Mouse (Mus musculus) CH12.LX (cell line): Measurements from ENCODE around the gene Asphd1. TPM values are rescaled to one million over a fixed set of nuclear protein-coding genes. Genes with fewer than 3 reads are reported as not detected.
"Not testable (repeated sequence)": the region's sequence is repeated elsewhere in the genome, so short reads cannot be mapped to it uniquely, and the experiment has no call there.

Source experiments
- DNase-seq: peaks from one replicate; pipeline ENCODE4 v3.0.0-alpha.2; 2013; ENCODE audit errors: extremely low read depth
- H3K27ac ChIP-seq: 2 replicates; pipeline ENCODE4 v1.5.1; 2012; ENCODE audit warnings: low read depth, mild to moderate bottlenecking, control low read depth, moderate library complexity; ENCODE audit not compliant: insufficient read depth
- H3K27me3 ChIP-seq: replicated peaks from 2 replicates; pipeline ENCODE3; 2012; ENCODE audit warnings: inconsistent platforms
- H3K36me3 ChIP-seq, 2 experiments: replicated peaks in 1 of 2; 2 replicates each; pipeline versions ENCODE3 to v1.6.1; 2012; ENCODE audit warnings: inconsistent platforms in 1 of 2, low read length in 1 of 2, mild to moderate bottlenecking in 1 of 2, mixed read lengths in 1 of 2, moderate library complexity in 1 of 2; ENCODE audit not compliant: control insufficient read depth in 1 of 2, insufficient read depth in 1 of 2
- H3K4me1 ChIP-seq, 2 experiments: 2 replicates each; pipeline ENCODE4 v1.6.1; 2012; ENCODE audit warnings: inconsistent platforms in 1 of 2, moderate library complexity in 1 of 2; ENCODE audit not compliant: insufficient read depth in 2 of 2, control insufficient read depth in 1 of 2
- H3K4me2 ChIP-seq: 2 replicates; pipeline ENCODE4 v1.6.1; 2012; ENCODE audit warnings: low read depth, mild to moderate bottlenecking, control low read depth; ENCODE audit not compliant: poor library complexity, insufficient read depth, severe bottlenecking
- H3K4me3 ChIP-seq, 3 experiments: fragments of 150-350 bp in 1 of 3; sonication (generic) in 1 of 3; replicated peaks in 1 of 3; 2 replicates each; pipeline versions ENCODE3 to v1.5.1; 2011 to 2012; ENCODE audit warnings: low read depth in 2 of 3, low read length in 2 of 3, mild to moderate bottlenecking in 2 of 3, moderate library complexity in 2 of 3, control low read depth in 1 of 3, improper control_type of control experiment in 1 of 3, inconsistent platforms in 1 of 3, mixed read lengths in 1 of 3; ENCODE audit not compliant: poor library complexity in 1 of 3
- H3K79me2 ChIP-seq: replicated peaks from 2 replicates; pipeline ENCODE4 v1.6.1; 2012; ENCODE audit warnings: mild to moderate bottlenecking, moderate library complexity; ENCODE audit not compliant: control insufficient read depth, poor library complexity, insufficient read depth, severe bottlenecking; ENCODE audit errors: extremely low read depth
- H3K9ac ChIP-seq: 2 replicates; pipeline ENCODE4 v1.6.1; 2012; ENCODE audit warnings: low read depth, mild to moderate bottlenecking, control low read depth, moderate library complexity; ENCODE audit not compliant: insufficient read depth
- H3K9me3 ChIP-seq: replicated peaks from 2 replicates; pipeline ENCODE3; 2012; ENCODE audit warnings: low read length, inconsistent platforms, mixed read lengths
- CHD2 ChIP-seq: IDR thresholded peaks from 2 replicates; pipeline ENCODE4 v1.6.1; 2011; ENCODE audit warnings: low read length, improper control_type of control experiment
- CTCF ChIP-seq, 2 experiments: IDR thresholded peaks in 1 of 2; conservative IDR thresholded peaks in 1 of 2; 2 replicates each; pipeline ENCODE4 v1.5.1; 2011 to 2012; ENCODE audit warnings: low read depth in 2 of 2, low read length in 2 of 2, improper control_type of control experiment in 1 of 2, inconsistent platforms in 1 of 2, mild to moderate bottlenecking in 1 of 2, moderate library complexity in 1 of 2
- E2F4 ChIP-seq: IDR thresholded peaks from 2 replicates; pipeline ENCODE4 v1.6.1; 2011; ENCODE audit warnings: low read depth, low read length, improper control_type of control experiment; ENCODE audit not compliant: insufficient replicate concordance
- ELF1 ChIP-seq: IDR thresholded peaks from 2 replicates; pipeline ENCODE4 v1.6.1; 2014; ENCODE audit warnings: low read depth, mild to moderate bottlenecking, inconsistent platforms, low read length, improper control_type of control experiment
- EP300 ChIP-seq: IDR thresholded peaks from 2 replicates; pipeline ENCODE4 v1.6.1; 2011; ENCODE audit warnings: low read length, improper control_type of control experiment
- IRF4 ChIP-seq: IDR thresholded peaks from 2 replicates; pipeline ENCODE4 v1.6.1; 2014; ENCODE audit warnings: low read depth, mild to moderate bottlenecking, inconsistent platforms, low read length, improper control_type of control experiment
- JUN ChIP-seq: IDR thresholded peaks from 2 replicates; pipeline ENCODE4 v1.6.1; 2011; ENCODE audit warnings: low read depth, mild to moderate bottlenecking, low read length, improper control_type of control experiment, moderate library complexity; ENCODE audit not compliant: insufficient read depth
- JUND ChIP-seq: conservative IDR thresholded peaks from 2 replicates; pipeline ENCODE4 v1.6.1; 2011; ENCODE audit warnings: low read depth, low read length, improper control_type of control experiment
- KAT2A ChIP-seq: IDR thresholded peaks from 2 replicates; pipeline ENCODE4 v1.6.1; 2012; ENCODE audit warnings: low read length, improper control_type of control experiment, inconsistent platforms; ENCODE audit not compliant: insufficient replicate concordance
- MAFK ChIP-seq: IDR thresholded peaks from 2 replicates; pipeline ENCODE4 v1.6.1; 2011; ENCODE audit warnings: low read length, improper control_type of control experiment; ENCODE audit not compliant: insufficient replicate concordance
- MAX ChIP-seq: IDR thresholded peaks from 2 replicates; pipeline ENCODE4 v1.6.1; 2011; ENCODE audit warnings: low read length, improper control_type of control experiment
- MEF2A ChIP-seq: IDR thresholded peaks from 2 replicates; pipeline ENCODE4 v1.6.1; 2014; ENCODE audit warnings: low read depth, mild to moderate bottlenecking, inconsistent platforms, low read length, improper control_type of control experiment, borderline replicate concordance
- MXI1 ChIP-seq: IDR thresholded peaks from 2 replicates; pipeline ENCODE4 v1.6.1; 2011; ENCODE audit warnings: mild to moderate bottlenecking, low read depth, low read length, improper control_type of control experiment
- MYC ChIP-seq: IDR thresholded peaks from 2 replicates; pipeline ENCODE4 v1.6.1; 2011; ENCODE audit warnings: low read depth, mild to moderate bottlenecking, improper control_type of control experiment, low read length
- NELFE ChIP-seq: IDR thresholded peaks from 2 replicates; pipeline ENCODE4 v1.6.1; 2011; ENCODE audit warnings: low read depth, low read length, improper control_type of control experiment
- NRF1 ChIP-seq: IDR thresholded peaks from 2 replicates; pipeline ENCODE4 v1.6.1; 2014; ENCODE audit warnings: low read depth, mild to moderate bottlenecking, inconsistent platforms, low read length, improper control_type of control experiment, moderate library complexity
- PAX5 ChIP-seq: IDR thresholded peaks from 2 replicates; pipeline ENCODE4 v1.6.1; 2012; ENCODE audit warnings: low read length, inconsistent platforms, mixed read lengths
- POLR2A ChIP-seq: IDR thresholded peaks from 2 replicates; pipeline ENCODE4 v1.6.1; 2011; ENCODE audit warnings: low read depth, mild to moderate bottlenecking, improper control_type of control experiment, low read length
- POLR2AphosphoS2 ChIP-seq: IDR thresholded peaks from 2 replicates; pipeline ENCODE4 v1.6.1; 2011; ENCODE audit warnings: low read depth, low read length, improper control_type of control experiment
- SMC3 ChIP-seq: IDR thresholded peaks from 2 replicates; pipeline ENCODE4 v1.6.1; 2011; ENCODE audit warnings: low read depth, low read length, improper control_type of control experiment
- TCF12 ChIP-seq: IDR thresholded peaks from 2 replicates; pipeline ENCODE4 v1.6.1; 2014; ENCODE audit warnings: low read depth, mild to moderate bottlenecking, inconsistent platforms, low read length, improper control_type of control experiment
- USF1 ChIP-seq: IDR thresholded peaks from 2 replicates; pipeline ENCODE4 v1.6.1; 2014; ENCODE audit warnings: low read depth, mild to moderate bottlenecking, inconsistent platforms, low read length, improper control_type of control experiment
- USF2 ChIP-seq: conservative IDR thresholded peaks from 2 replicates; pipeline ENCODE4 v1.6.1; 2011; ENCODE audit warnings: low read depth, low read length, improper control_type of control experiment
- dilution Hi-C: fragments of 300-500 bp; cut with MboI; formaldehyde crosslinking; loops from 2 replicates; pipeline ENCODE4 v1.14.3; 2020; ENCODE audit warnings: low sequenced_read_pairs; ENCODE audit not compliant: extremely low pct_unique_long_range_greater_than_20kb, extremely low pct_ligation_motif_present
- in situ Hi-C: fragments of 300-500 bp; cut with MboI; formaldehyde crosslinking; loops from 3 replicates; pipeline ENCODE4 v1.14.3; 2019; ENCODE audit warnings: low sequenced_read_pairs, low pct_ligation_motif_present, low pct_unique_long_range_greater_than_20kb, mixed read lengths
- polyA plus RNA-seq: library from polyadenylated mRNA; unstranded; fragments of >175 nt; gene quantifications from 2 replicates; pipeline ENCODE4 v1.2.1, GENCODE M21; 2012; ENCODE audit warnings: low read depth; ENCODE audit not compliant: insufficient read length
- total RNA-seq, 2 experiments: library from RNA; depleted of rRNA; stranded (reverse); fragments of 300-350 nt in 1 of 2; fragments of >200 nt in 1 of 2; gene quantifications; 2 replicates each; pipeline ENCODE4 v1.2.3; 2012 to 2014

Gene Asphd1
- total and polyA plus RNA-seq, 3 experiments = 0.08 to 1.8 TPM; not detected in 1

- Histone ChIP-seq H3K4me2 (no peak overlapping the region), H3K27me3 (no peaks in the 10 kb centered on the region), H3K9ac (no peak overlapping the region), H3K79me2 (no peaks in the 10 kb centered on the region), H3K9me3 (no peaks in the 10 kb centered on the region), H3K4me1 (peaks cover 3 to 15% of the 10 kb centered on the region in 2 experiments), H3K4me3 (no peak overlapping the region), H3K27ac (no peak overlapping the region), H3K36me3 (no peaks in the 10 kb centered on the region)
- dilution Hi-C loops = no loop called here
- TF ChIP-seq POLR2AphosphoS2 (no peak), EP300 (no peak), E2F4 (no peak), SMC3 (no peak), JUN (no peak), MAFK (peak; percentile 78), USF1 (no peak), PAX5 (no peak)
- in situ Hi-C loops = no loop called here
- no peak for DNase-seq
These were observed 43.8 kb downstream of the Asphd1 start for GRCm38 (mm10) chr7:126905590-126905989.

GRCm38 (mm10) chr7:126899781-126900180 lies 49.6 kb downstream of the Asphd1 start:
- H3K4me3 ChIP-seq, H3K27ac ChIP-seq, H3K9me3 ChIP-seq, H3K9ac ChIP-seq, dilution Hi-C loops, H3K4me2 ChIP-seq, H3K27me3 ChIP-seq, DNase-seq, H3K79me2 ChIP-seq: not testable (repeated sequence)
- in situ Hi-C loops = loop anchor here (10.0 kb wide), 1 partner anchor 195 kb away; the partner anchor contains the start of gene Coro1a
- Histone ChIP-seq H3K36me3 (peaks cover 0 to 13% of the 10 kb centered on the region in 2 experiments), H3K4me1 (peaks cover 11 to 21% of the 10 kb centered on the region in 2 experiments)

- dilution Hi-C loops (no loop called here), in situ Hi-C loops (loop anchor here (10.0 kb wide), 1 partner anchor 194 kb away; the partner anchor contains the start of gene Coro1a)
- TF ChIP-seq CTCF (conservative IDR thresholded peaks at IDR 0.05 in 1 of 2, IDR thresholded peaks at IDR 0.05 in 1 of 2; ENCODE audit: low read depth in 2 of 2, low read length in 2 of 2) (no peak), KAT2A (no peak), JUND (no peak), USF2 (no peak), TCF12 (peak; percentile 79), MEF2A (no peak), ELF1 (0 out of 2 replicates have a peak, but pooled peaks have one; percentile 50), NRF1 (peak; percentile 99), NELFE (peak; percentile 72), POLR2A (peak; percentile 77), MXI1 (peak; percentile 13; the same call in 1 of the 2 replicates), IRF4 (0 out of 2 replicates have a peak, but pooled peaks have one; percentile 50), MAFK (no peak), CHD2 (no peak), JUN (no peak), MAX (peak; percentile 35; the same call in 1 of the 2 replicates), EP300 (no peak), MYC (no peak), SMC3 (no peak), PAX5 (no peak)
These were observed 51.0 kb downstream of the Asphd1 start for GRCm38 (mm10) chr7:126898102-126898990.

More at GRCm38 (mm10) chr7:126898102-126898990, 51.0 kb downstream of the Asphd1 start:
- Histone ChIP-seq H3K79me2 (no peaks in the 10 kb centered on the region), H3K4me3 (peak overlapping the region; percentile 84 to 87 (median 87)), H3K4me1 (peaks cover 11 to 21% of the 10 kb centered on the region in 2 experiments), H3K36me3 (peaks cover 0 to 21% of the 10 kb centered on the region in 2 experiments), H3K4me2 (peak overlapping the region; percentile 89), H3K9me3 (no peaks in the 10 kb centered on the region), H3K27ac (peak overlapping the region; percentile 54), H3K9ac (peak overlapping the region; percentile 74), H3K27me3 (no peaks in the 10 kb centered on the region)
- peak; percentile 91 for DNase-seq
